Mouse (Mus musculus) stomach, embryonic 14.5 days (tissue): Measurements from ENCODE around the gene Banf1. TPM values are rescaled to one million over a fixed set of nuclear protein-coding genes. Genes with fewer than 3 reads are reported as not detected.

ENCODE experiments used
- ATAC-seq: fragments of 200-750 bp; cut with Nextera tagmentation; 2 replicates; pipeline ENCODE4 v1.8.0; 2017; ENCODE audit warnings: low read depth, moderate TSS enrichment; ENCODE audit not compliant: insufficient number of reproducible peaks, insufficient read depth, low FRiP score
- H3K27ac ChIP-seq: fragments of 300-500 bp; sonication (generic); 2 replicates; pipeline ENCODE4 v1.5.1; 2014; ENCODE audit warnings: mild to moderate bottlenecking, low read length, moderate library complexity, mixed read lengths
- H3K27me3 ChIP-seq: fragments of 300-500 bp; sonication (generic); 2 replicates; pipeline ENCODE4 v1.6.1; 2014; ENCODE audit warnings: low read length, control low read depth, mixed read lengths; ENCODE audit not compliant: control insufficient read depth, insufficient read depth
- H3K36me3 ChIP-seq: fragments of 300-500 bp; sonication (generic); 2 replicates; pipeline ENCODE4 v1.6.1; 2014; ENCODE audit warnings: mild to moderate bottlenecking, control low read depth, low read length, moderate library complexity, mixed read lengths; ENCODE audit not compliant: control insufficient read depth, insufficient read depth
- H3K4me1 ChIP-seq: fragments of 300-500 bp; sonication (generic); 2 replicates; pipeline ENCODE4 v1.6.1; 2014; ENCODE audit warnings: low read length, control low read depth, mixed read lengths; ENCODE audit not compliant: control insufficient read depth, insufficient read depth
- H3K4me2 ChIP-seq: fragments of 300-500 bp; sonication (generic); replicated peaks from 2 replicates; pipeline ENCODE4 v1.6.1; 2014; ENCODE audit warnings: low read depth, low read length, control low read depth
- H3K4me3 ChIP-seq: fragments of 300-500 bp; sonication (generic); 2 replicates; pipeline ENCODE4 v1.5.1; 2014; ENCODE audit warnings: low read depth, low read length, control low read depth
- H3K9ac ChIP-seq: fragments of 300-500 bp; sonication (generic); replicated peaks from 2 replicates; pipeline ENCODE4 v1.6.1; 2014; ENCODE audit warnings: low read depth, mild to moderate bottlenecking, control low read depth, low read length, moderate library complexity, mixed read lengths
- H3K9me3 ChIP-seq: fragments of 300-500 bp; sonication (generic); 2 replicates; pipeline ENCODE4 v1.6.1; 2016; ENCODE audit warnings: low read depth, low read length, control low read depth; ENCODE audit not compliant: control insufficient read depth
- WGBS: fragments of 180-500 bp; shearing (Covaris S2); extraction: QIAGEN DNeasy Blood & Tissue Kit; methylation state at CpG from one replicate; pipeline ENCODE4 v1.1.7; 2014; 5-methylcytosine and 5-hydroxymethylcytosine counted together
- polyA plus RNA-seq: library from polyadenylated mRNA; unstranded; fragments of >200 nt; fragmentation: Nextera tagmentation; extraction: Ambion mirVana; gene quantifications from 2 replicates; pipeline ENCODE4 v1.2.1, GENCODE M21; 2014

The Banf1 gene
- polyA plus RNA-seq, 1 experiment from 2014 or later = 456 TPM

- no peak for ATAC-seq
- H3K27ac ChIP-seq = peak overlapping the region; percentile 52; the same call in 1 of the 2 replicates
These were observed 22.7 kb upstream of the Banf1 start for GRCm38 (mm10) chr19:5389647-5390046.

GRCm38 (mm10) chr19:5388588-5389242, 21.7 kb upstream of the Banf1 start, which contains the start of gene Sart1:
TSS of gene Sart1 (minus strand) at chr19:5388703.
- Histone ChIP-seq H3K9me3 (no peaks in the 10 kb centered on the region), H3K27me3 (no peaks in the 10 kb centered on the region), H3K36me3 (peaks cover 22% of the 10 kb centered on the region), H3K4me1 (peaks cover 19% of the 10 kb centered on the region), H3K27ac (peak within 1 kb of the TSS; percentile 87; the same call in 1 of the 2 replicates), H3K9ac (peak within 1 kb of the TSS; percentile 83), H3K4me2 (peak within 1 kb of the TSS; percentile 86), H3K4me3 (peak within 1 kb of the TSS; percentile 95)
- peak; percentile 95 for ATAC-seq
- 3% methylated on average over 43 of the region's 43 CpGs for WGBS

More at GRCm38 (mm10) chr19:5389647-5390046, 22.7 kb upstream of the Banf1 start:
- peak overlapping the region; percentile 95 for H3K4me3 ChIP-seq
- peaks cover 12% of the 10 kb centered on the region; the same call in 1 of the 2 replicates for H3K36me3 ChIP-seq
- no peaks in the 10 kb centered on the region for H3K9me3 ChIP-seq
- H3K4me2 ChIP-seq = peak overlapping the region; percentile 86
- no peaks in the 10 kb centered on the region for H3K27me3 ChIP-seq
- 20% methylated on average over 12 of the region's 12 CpGs for WGBS
- H3K9ac ChIP-seq = peak overlapping the region; percentile 37; the same call in 1 of the 2 replicates
- H3K4me1 ChIP-seq = peaks cover 19% of the 10 kb centered on the region

GRCm38 (mm10) chr19:5388011-5388441, 21.1 kb upstream of the Banf1 start:
- Histone ChIP-seq H3K4me3 (peak overlapping the region; percentile 95), H3K36me3 (peaks cover 28% of the 10 kb centered on the region), H3K4me2 (peak overlapping the region; percentile 86), H3K27ac (peak overlapping the region; percentile 79; the same call in 1 of the 2 replicates), H3K9ac (peak overlapping the region; percentile 83), H3K4me1 (peaks cover 19% of the 10 kb centered on the region), H3K9me3 (no peaks in the 10 kb centered on the region), H3K27me3 (no peaks in the 10 kb centered on the region)
- peak; percentile 21; the same call in 1 of the 2 replicates for ATAC-seq
- WGBS = under 1% methylated on average over 43 of the region's 43 CpGs

DNA sequence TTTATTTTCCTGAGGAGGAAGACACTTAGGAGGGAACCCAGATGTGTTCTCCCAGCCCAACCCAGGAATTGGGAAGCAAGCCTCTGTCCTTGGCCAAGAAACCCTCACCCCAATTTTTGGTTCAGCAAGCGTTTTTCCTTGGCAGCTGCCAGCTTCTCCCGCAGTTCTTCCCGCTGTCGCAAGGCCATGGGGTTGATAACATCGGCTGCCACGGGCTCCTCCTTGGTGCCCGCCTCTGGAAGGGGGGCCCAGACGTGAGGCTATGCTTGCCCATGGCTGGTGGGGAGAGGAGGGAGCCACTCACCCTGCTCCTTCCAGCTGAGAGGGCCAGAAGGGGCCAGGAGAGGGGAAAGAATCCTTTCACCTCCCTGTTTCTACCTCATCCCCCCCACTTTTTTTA, 17.7 kb upstream of the Banf1 start:
- no peak overlapping the region for H3K4me2 ChIP-seq
- no peak for ATAC-seq
- no peak overlapping the region for H3K27ac ChIP-seq
- WGBS = 86% methylated on average over 8 of the region's 8 CpGs
- H3K4me3 ChIP-seq = no peak overlapping the region
- no peaks in the 10 kb centered on the region for H3K27me3 ChIP-seq
- H3K36me3 ChIP-seq = peaks cover 60% of the 10 kb centered on the region
- no peak overlapping the region for H3K9ac ChIP-seq
- H3K4me1 ChIP-seq = peaks cover 12% of the 10 kb centered on the region
- no peaks in the 10 kb centered on the region for H3K9me3 ChIP-seq

GRCm38 (mm10) chr19:5383326-5383725, 16.4 kb upstream of the Banf1 start:
- H3K4me1 ChIP-seq = peaks cover 12% of the 10 kb centered on the region
- no peak overlapping the region for H3K27ac ChIP-seq
- no peak for ATAC-seq
- H3K9ac ChIP-seq = no peak overlapping the region
- H3K4me3 ChIP-seq = no peak overlapping the region
- 92% methylated on average over 12 of the region's 12 CpGs for WGBS
- no peaks in the 10 kb centered on the region for H3K9me3 ChIP-seq
- H3K36me3 ChIP-seq = peaks cover 72% of the 10 kb centered on the region
- H3K4me2 ChIP-seq = no peak overlapping the region
- no peaks in the 10 kb centered on the region for H3K27me3 ChIP-seq

DNA sequence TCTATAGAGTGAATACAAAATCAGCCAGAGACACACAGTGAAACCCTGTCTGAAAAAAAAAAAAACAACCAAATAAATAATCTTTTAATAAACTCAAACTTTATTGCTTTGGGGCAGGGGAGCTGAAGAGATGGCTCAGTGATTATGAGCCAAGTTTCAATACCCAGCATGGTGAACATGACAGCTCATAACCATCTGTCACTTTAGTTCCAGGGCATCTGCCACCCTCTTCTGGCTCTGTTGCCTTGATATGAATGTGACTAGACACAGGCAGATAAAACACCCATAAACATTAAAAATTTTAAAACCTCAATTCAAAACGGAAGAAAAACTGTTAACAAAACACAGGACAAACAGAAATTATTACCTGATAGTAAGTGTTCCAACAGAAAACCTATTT, 10.5 kb upstream of the Banf1 start:
- H3K4me1 ChIP-seq = no peaks in the 10 kb centered on the region
- H3K4me3 ChIP-seq = no peak overlapping the region
- H3K27ac ChIP-seq = no peak overlapping the region
- ATAC-seq = no peak
- H3K36me3 ChIP-seq = peaks cover 51% of the 10 kb centered on the region
- 83% methylated on average over 1 of the region's 1 CpGs for WGBS
- no peaks in the 10 kb centered on the region for H3K9me3 ChIP-seq
- no peaks in the 10 kb centered on the region for H3K27me3 ChIP-seq
- H3K9ac ChIP-seq = no peak overlapping the region
- no peak overlapping the region for H3K4me2 ChIP-seq

DNA sequence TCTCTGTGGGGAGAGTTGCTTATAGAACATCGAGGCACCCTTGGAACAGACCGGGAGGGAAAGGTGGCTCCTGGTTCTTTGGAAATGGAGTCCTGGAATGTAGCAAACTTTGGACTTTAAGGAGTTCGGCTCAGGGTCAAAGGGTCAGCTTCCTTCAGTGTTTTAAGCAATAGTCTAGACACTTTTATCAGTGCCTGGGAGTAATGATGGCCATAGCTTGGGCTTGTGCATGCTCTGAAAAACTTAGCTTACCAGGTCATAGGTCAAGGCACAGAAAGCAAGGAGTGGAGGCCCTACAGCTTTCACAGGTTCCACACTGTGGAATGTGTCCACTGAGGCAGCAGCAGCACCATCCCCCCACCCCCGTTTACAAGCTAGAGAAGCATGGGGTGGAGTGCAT, 7.8 kb upstream of the Banf1 start:
- no peaks in the 10 kb centered on the region for H3K27me3 ChIP-seq
- 63% methylated on average over 4 of the region's 4 CpGs for WGBS
- H3K9me3 ChIP-seq = no peaks in the 10 kb centered on the region
- peaks cover 48% of the 10 kb centered on the region for H3K36me3 ChIP-seq
- H3K4me2 ChIP-seq = no peak overlapping the region
- H3K9ac ChIP-seq = no peak overlapping the region
- no peak for ATAC-seq
- H3K27ac ChIP-seq = no peak overlapping the region
- no peak overlapping the region for H3K4me3 ChIP-seq
- no peaks in the 10 kb centered on the region for H3K4me1 ChIP-seq

DNA sequence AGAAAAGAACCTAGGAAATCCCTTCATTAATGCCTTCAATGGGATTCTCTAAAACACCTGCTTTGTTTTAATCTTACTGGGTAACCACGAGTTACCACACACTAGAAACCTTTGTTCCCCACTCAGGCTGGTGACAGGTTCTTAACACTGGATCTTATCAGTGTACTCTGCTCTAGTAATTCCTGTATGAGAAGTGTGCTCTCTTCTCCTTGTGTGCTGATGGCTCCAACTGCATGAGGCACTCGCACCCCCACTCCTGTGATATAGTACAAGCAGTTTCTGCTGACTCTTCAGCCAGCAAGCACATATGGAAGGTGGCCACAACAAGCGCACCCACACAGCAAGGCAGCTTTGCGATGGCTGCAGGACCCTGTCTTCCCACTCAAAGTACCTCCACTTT, 7.2 kb upstream of the Banf1 start:
- ATAC-seq = no peak
- Histone ChIP-seq H3K9me3 (no peaks in the 10 kb centered on the region), H3K4me3 (no peak overlapping the region), H3K27ac (no peak overlapping the region), H3K4me1 (no peaks in the 10 kb centered on the region), H3K27me3 (no peaks in the 10 kb centered on the region), H3K36me3 (peaks cover 48% of the 10 kb centered on the region), H3K9ac (no peak overlapping the region), H3K4me2 (no peak overlapping the region)
- WGBS = 80% methylated on average over 4 of the region's 4 CpGs
